Mouse (Mus musculus) stomach, embryonic 16.5 days (tissue): ENCODE data around the gene Slc36a3. TPM values are rescaled to one million over a fixed set of nuclear protein-coding genes. Genes with fewer than 3 reads are reported as not detected.
A peak's percentile ranks its signal among the peaks of the same experiment; 100 is the strongest.

Source experiments
- ATAC-seq: fragments of 200-750 bp; cut with Nextera tagmentation; 2 replicates; pipeline ENCODE4 v1.8.0; 2017; ENCODE audit warnings: moderate number of reproducible peaks, moderate TSS enrichment; ENCODE audit not compliant: insufficient read depth, low FRiP score
- H3K27ac ChIP-seq: fragments of 300-500 bp; sonication (generic); 2 replicates; pipeline ENCODE4 v1.5.1; 2014; ENCODE audit warnings: low read length
- H3K27me3 ChIP-seq: fragments of 300-500 bp; sonication (generic); 2 replicates; pipeline ENCODE4 v1.6.1; 2014; ENCODE audit warnings: low read length, control low read depth, mixed read lengths; ENCODE audit not compliant: control insufficient read depth, insufficient read depth
- H3K36me3 ChIP-seq: fragments of 300-500 bp; sonication (generic); 2 replicates; pipeline ENCODE4 v1.6.1; 2014; ENCODE audit warnings: low read length; ENCODE audit not compliant: control insufficient read depth, insufficient read depth
- H3K4me1 ChIP-seq: fragments of 300-500 bp; sonication (generic); 2 replicates; pipeline ENCODE4 v1.6.1; 2014; ENCODE audit warnings: low read length, control low read depth, mixed read lengths; ENCODE audit not compliant: control insufficient read depth, insufficient read depth
- H3K4me2 ChIP-seq: fragments of 300-500 bp; sonication (generic); 2 replicates; pipeline ENCODE4 v1.6.1; 2014; ENCODE audit warnings: low read depth, low read length, mixed read lengths
- H3K4me3 ChIP-seq: fragments of 300-500 bp; sonication (generic); replicated peaks from 2 replicates; pipeline ENCODE4 v1.5.1; 2014; ENCODE audit warnings: mild to moderate bottlenecking, low read length
- H3K9ac ChIP-seq: fragments of 300-500 bp; sonication (generic); 2 replicates; pipeline ENCODE4 v1.6.1; 2014; ENCODE audit warnings: low read length
- H3K9me3 ChIP-seq: fragments of 300-500 bp; sonication (generic); replicated peaks from 2 replicates; pipeline ENCODE4 v1.6.1; 2016; ENCODE audit warnings: low read length, control low read depth; ENCODE audit not compliant: control insufficient read depth
- WGBS: fragments of 180-500 bp; shearing (Covaris S2); extraction: QIAGEN DNeasy Blood & Tissue Kit; methylation state at CpG from one replicate; pipeline ENCODE4 v1.1.7; 2014; 5-methylcytosine and 5-hydroxymethylcytosine counted together
- polyA plus RNA-seq: library from polyadenylated mRNA; unstranded; fragments of >200 nt; fragmentation: Nextera tagmentation; extraction: Ambion mirVana; gene quantifications from 2 replicates; pipeline ENCODE4 v1.2.1, GENCODE M21; 2015

Slc36a3 gene
- polyA plus RNA-seq, 1 experiment from 2014 or later: not detected

DNA sequence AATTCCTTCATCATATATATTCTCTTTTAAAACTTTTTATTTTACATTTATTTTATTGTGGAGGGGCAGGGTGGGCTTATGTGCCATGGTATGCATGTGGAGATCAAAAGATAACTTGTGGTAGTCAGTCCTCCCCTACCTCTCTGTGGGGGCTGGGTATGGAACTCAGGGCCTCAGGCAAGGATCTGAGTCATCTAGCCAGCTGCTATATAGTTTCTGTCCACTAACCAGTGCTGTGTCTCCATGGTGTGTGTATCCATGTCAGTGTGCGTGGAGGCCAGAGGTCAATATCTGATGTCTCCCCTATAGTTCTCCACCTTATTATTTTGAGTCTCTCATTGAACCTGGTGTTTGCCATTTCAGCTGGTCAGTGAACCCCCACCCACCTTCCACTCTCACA is 17.1 kb downstream of the Slc36a3 start:
- no peaks in the 10 kb centered on the region for H3K36me3 ChIP-seq
- no peak overlapping the region for H3K27ac ChIP-seq
- no peak overlapping the region for H3K4me2 ChIP-seq
- WGBS: 96% methylated on average over 1 of the region's 1 CpGs
- H3K27me3 ChIP-seq: no peaks in the 10 kb centered on the region
- no peak overlapping the region for H3K4me3 ChIP-seq
- H3K4me1 ChIP-seq: no peaks in the 10 kb centered on the region
- no peaks in the 10 kb centered on the region for H3K9me3 ChIP-seq
- no peak for ATAC-seq
- no peak overlapping the region for H3K9ac ChIP-seq

DNA sequence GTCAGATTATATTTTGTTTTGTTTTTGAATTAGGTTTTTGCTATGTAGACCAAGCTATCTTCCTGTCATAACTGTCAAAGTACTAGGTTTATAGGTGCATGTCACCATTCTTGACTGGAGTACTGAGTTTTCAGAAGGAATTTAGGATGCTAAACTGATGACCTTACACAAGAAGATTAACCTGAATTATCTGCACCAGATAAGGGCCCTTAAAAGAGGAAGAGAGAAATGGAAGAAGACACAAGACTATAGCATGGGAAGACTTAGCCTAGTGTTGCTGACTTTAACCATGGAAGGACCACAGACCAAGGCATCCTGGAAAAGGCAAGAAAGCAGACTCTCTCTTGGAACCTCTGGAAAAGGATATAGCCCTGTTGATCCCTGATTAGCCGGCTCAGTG is 18.3 kb downstream of the Slc36a3 start:
- Histone ChIP-seq H3K4me2 (no peak overlapping the region), H3K36me3 (no peaks in the 10 kb centered on the region), H3K9me3 (no peaks in the 10 kb centered on the region), H3K27ac (no peak overlapping the region), H3K4me1 (no peaks in the 10 kb centered on the region), H3K9ac (no peak overlapping the region), H3K4me3 (no peak overlapping the region), H3K27me3 (no peaks in the 10 kb centered on the region)
- 90% methylated on average over 1 of the region's 1 CpGs for WGBS
- no peak for ATAC-seq

DNA sequence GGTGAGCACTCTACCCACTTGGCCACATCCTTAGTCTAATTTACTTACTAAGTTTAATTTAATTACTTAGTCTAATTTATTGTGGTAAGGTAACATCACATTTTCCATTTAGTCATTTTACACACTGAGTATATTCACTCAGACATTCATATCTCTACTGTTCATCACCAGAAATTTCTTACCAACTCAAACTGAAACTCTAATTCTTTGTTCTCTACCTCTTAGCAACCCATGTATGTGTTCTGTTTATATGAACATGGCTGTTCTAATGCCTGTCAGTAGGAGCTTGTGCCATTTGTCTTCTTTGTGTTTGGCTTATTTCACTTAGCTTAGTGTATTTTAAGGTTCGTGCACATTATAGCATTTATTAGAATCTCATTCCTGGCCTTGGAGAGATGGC is 19.6 kb downstream of the Slc36a3 start:
- H3K9ac ChIP-seq: no peak overlapping the region
- WGBS: 64% methylated on average over 1 of the region's 1 CpGs
- no peak overlapping the region for H3K27ac ChIP-seq
- no peaks in the 10 kb centered on the region for H3K36me3 ChIP-seq
- no peak for ATAC-seq
- no peaks in the 10 kb centered on the region for H3K9me3 ChIP-seq
- H3K4me2 ChIP-seq: no peak overlapping the region
- H3K4me3 ChIP-seq: no peak overlapping the region
- no peaks in the 10 kb centered on the region for H3K4me1 ChIP-seq
- H3K27me3 ChIP-seq: no peaks in the 10 kb centered on the region

GRCm38 (mm10) chr11:55131077-55131742 is 20.3 kb downstream of the Slc36a3 start:
- no peaks in the 10 kb centered on the region for H3K36me3 ChIP-seq
- no peak overlapping the region for H3K27ac ChIP-seq
- no peak overlapping the region for H3K4me3 ChIP-seq
- no peak overlapping the region for H3K9ac ChIP-seq
- H3K27me3 ChIP-seq: no peaks in the 10 kb centered on the region
- H3K4me2 ChIP-seq: no peak overlapping the region
- ATAC-seq: peak; percentile 72; the same call in 1 of the 2 replicates
- WGBS: 80% methylated on average over 11 of the region's 11 CpGs
- no peaks in the 10 kb centered on the region for H3K4me1 ChIP-seq
- no peaks in the 10 kb centered on the region for H3K9me3 ChIP-seq

DNA sequence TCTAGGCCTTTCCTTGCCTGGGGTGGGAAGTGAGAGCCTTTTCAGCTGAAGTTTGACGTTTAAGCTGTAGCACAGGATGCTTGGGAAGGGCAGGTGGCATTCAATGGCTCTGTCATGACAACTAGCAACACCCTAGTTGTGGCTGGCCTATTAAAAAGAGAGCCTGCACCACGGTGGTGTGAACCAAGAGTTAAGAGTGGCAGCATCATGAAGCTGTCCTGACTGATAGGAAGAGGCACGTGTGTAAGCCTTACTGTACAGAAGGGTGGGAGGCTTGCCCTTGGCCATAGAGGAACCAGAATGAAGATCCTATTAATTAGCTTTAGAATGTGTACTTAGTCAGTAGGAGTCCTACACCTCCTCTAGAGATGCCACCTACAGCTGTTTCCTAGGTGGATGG is 23.1 kb downstream of the Slc36a3 start:
- H3K27ac ChIP-seq: no peak overlapping the region
- H3K27me3 ChIP-seq: no peaks in the 10 kb centered on the region
- no peak overlapping the region for H3K4me2 ChIP-seq
- H3K9me3 ChIP-seq: no peaks in the 10 kb centered on the region
- no peak overlapping the region for H3K4me3 ChIP-seq
- no peaks in the 10 kb centered on the region for H3K36me3 ChIP-seq
- no peak overlapping the region for H3K9ac ChIP-seq
- H3K4me1 ChIP-seq: no peaks in the 10 kb centered on the region
- ATAC-seq: no peak
- 73% methylated on average over 3 of the region's 3 CpGs for WGBS

DNA sequence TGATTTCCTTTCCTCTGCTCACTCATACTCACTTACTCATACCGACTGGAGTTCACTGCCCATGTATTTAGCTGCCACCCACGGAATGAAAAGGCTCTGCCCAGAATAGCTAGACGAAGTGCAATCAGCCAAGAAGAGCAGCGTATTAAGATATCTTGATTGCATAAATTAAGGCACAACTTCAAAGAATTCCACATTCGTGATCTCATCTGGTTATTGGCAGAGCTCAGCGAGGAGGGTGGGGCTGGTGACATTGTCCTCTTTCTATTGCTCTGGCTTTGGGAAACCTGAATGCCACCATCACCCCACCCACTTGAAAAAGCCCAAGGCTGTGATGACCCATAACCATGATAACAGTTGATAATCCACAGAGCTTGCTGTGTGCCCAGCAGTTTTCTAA is 23.6 kb downstream of the Slc36a3 start:
- no peak overlapping the region for H3K4me2 ChIP-seq
- no peak overlapping the region for H3K4me3 ChIP-seq
- no peaks in the 10 kb centered on the region for H3K9me3 ChIP-seq
- H3K4me1 ChIP-seq: no peaks in the 10 kb centered on the region
- H3K27ac ChIP-seq: no peak overlapping the region
- WGBS: 63% methylated on average over 6 of the region's 6 CpGs
- no peak overlapping the region for H3K9ac ChIP-seq
- no peak for ATAC-seq
- H3K36me3 ChIP-seq: no peaks in the 10 kb centered on the region
- no peaks in the 10 kb centered on the region for H3K27me3 ChIP-seq

DNA sequence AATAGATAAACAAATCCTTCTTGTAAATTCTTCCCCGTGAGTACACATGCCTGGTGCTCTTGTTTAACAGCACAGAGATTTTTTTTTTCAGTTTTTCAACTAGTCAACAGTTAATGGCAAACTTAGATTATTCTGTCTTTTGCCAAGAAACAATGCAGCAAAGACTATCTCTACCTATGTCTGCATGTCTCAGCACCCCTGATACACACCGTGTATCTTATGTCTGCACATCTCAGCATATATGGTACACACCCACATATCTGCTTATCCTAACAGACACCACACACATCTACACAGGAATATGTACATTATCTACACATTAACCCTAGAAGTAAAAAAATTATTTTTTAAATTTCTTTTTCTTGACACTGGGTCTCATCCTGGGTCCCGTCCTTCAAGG is 24.8 kb downstream of the Slc36a3 start:
- no peaks in the 10 kb centered on the region for H3K4me1 ChIP-seq
- no peak overlapping the region for H3K4me2 ChIP-seq
- no peaks in the 10 kb centered on the region for H3K9me3 ChIP-seq
- no peak overlapping the region for H3K27ac ChIP-seq
- ATAC-seq: no peak
- 67% methylated on average over 3 of the region's 3 CpGs for whole genome bisulfite sequencing
- no peak overlapping the region for H3K9ac ChIP-seq
- H3K27me3 ChIP-seq: no peaks in the 10 kb centered on the region
- no peak overlapping the region for H3K4me3 ChIP-seq
- no peaks in the 10 kb centered on the region for H3K36me3 ChIP-seq

- Histone ChIP-seq H3K9ac (no peak overlapping the region), H3K27ac (peak overlapping the region; percentile 53; the same call in 1 of the 2 replicates), H3K4me3 (no peak overlapping the region), H3K27me3 (no peaks in the 10 kb centered on the region), H3K4me1 (no peaks in the 10 kb centered on the region), H3K4me2 (no peak overlapping the region), H3K9me3 (no peaks in the 10 kb centered on the region), H3K36me3 (no peaks in the 10 kb centered on the region)
- no peak for ATAC-seq
- 78% methylated on average over 1 of the region's 1 CpGs for WGBS
These were observed 30.1 kb downstream of the Slc36a3 start for GRCm38 (mm10) chr11:55121430-55121829.

- no peaks in the 10 kb centered on the region for H3K9me3 ChIP-seq
- no peak overlapping the region for H3K4me3 ChIP-seq
- ATAC-seq: no peak
- no peak overlapping the region for H3K4me2 ChIP-seq
- H3K27me3 ChIP-seq: no peaks in the 10 kb centered on the region
- no peaks in the 10 kb centered on the region for H3K36me3 ChIP-seq
- no peaks in the 10 kb centered on the region for H3K4me1 ChIP-seq
- H3K27ac ChIP-seq: 0 out of 2 replicates have a peak overlapping the region, but pooled peaks have one; percentile 53
- 57% methylated on average over 8 of the region's 8 CpGs for WGBS
- no peak overlapping the region for H3K9ac ChIP-seq
These were observed 30.7 kb downstream of the Slc36a3 start for GRCm38 (mm10) chr11:55120821-55121271.
